Mouse (Mus musculus): ENCODE measurements around the gene Fgfbp1. TPM values are rescaled to one million over a fixed set of nuclear protein-coding genes. Genes with fewer than 3 reads are reported as not detected.

The Fgfbp1 gene
- polyA plus RNA-seq, 1 experiment from 2014 or later = 14.0 TPM

Other genes with a start within 250 kb of the Fgfbp1 start
- gene Bst1, start 162.9 kb downstream of the Fgfbp1 start, polyA plus RNA-seq (2015; fragmentation: Nextera tagmentation; extraction: Ambion mirVana) = 0.12 TPM in 1 of 2 replicates, not detected in the other
- gene Fbxl5, start 160.1 kb downstream of the Fgfbp1 start, polyA plus RNA-seq (2015; fragmentation: Nextera tagmentation; extraction: Ambion mirVana) = 57.2 and 60.4 TPM in 2 replicates
- 5.2 and 7.2 TPM in 2 replicates for gene Cd38, start 113.2 kb downstream of the Fgfbp1 start, polyA plus RNA-seq (2015; fragmentation: Nextera tagmentation; extraction: Ambion mirVana)
- gene Gm7879, start 68.6 kb downstream of the Fgfbp1 start, polyA plus RNA-seq (2015; fragmentation: Nextera tagmentation; extraction: Ambion mirVana) = not detected in 2 replicates
- gene Prom1, start 120.3 kb upstream of the Fgfbp1 start, polyA plus RNA-seq (2015; fragmentation: Nextera tagmentation; extraction: Ambion mirVana) = 38.2 and 47.7 TPM in 2 replicates
- 34.1 and 34.5 TPM in 2 replicates for gene Tapt1, start 244.8 kb upstream of the Fgfbp1 start, polyA plus RNA-seq (2015; fragmentation: Nextera tagmentation; extraction: Ambion mirVana)